Mouse (Mus musculus): ENCODE data around the gene Cryab.

Cryab gene

DNA sequence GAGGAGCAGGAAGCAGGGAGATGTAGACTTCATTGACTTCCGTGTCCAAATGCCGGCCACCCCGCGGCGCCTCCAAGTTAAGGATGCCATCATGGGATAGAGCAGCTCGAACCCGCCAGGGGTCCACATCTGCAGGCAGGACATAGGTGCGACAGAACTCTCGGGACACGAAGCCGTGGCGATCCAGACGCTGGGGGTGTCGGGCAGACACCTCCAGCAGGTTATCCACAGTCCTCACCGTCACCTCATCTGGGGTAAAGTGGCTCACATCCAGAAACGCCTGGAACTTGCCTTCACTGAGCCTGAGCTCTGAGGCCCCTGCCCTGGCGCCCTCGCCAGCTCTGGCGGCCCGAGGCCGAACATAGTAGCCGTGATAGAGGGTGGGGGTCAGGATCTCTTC, at the start of gene Cryab:
Gene Cryab, plus strand, starts transcription at position 3 of the 400 bp plus-strand sequence.
- no peak for DNase-seq (ENCODE audit: low spot score in 2 of 2)

GRCm38 (mm10) chr9:50704907-50705306, 46.2 kb upstream of the Cryab start:
- no peak for DNase-seq (ENCODE audit: low spot score in 2 of 2)

GRCm38 (mm10) chr9:50709108-50709507, 42.0 kb upstream of the Cryab start:
- DNase-seq (ENCODE audit: low spot score in 2 of 2): no peak

DNA sequence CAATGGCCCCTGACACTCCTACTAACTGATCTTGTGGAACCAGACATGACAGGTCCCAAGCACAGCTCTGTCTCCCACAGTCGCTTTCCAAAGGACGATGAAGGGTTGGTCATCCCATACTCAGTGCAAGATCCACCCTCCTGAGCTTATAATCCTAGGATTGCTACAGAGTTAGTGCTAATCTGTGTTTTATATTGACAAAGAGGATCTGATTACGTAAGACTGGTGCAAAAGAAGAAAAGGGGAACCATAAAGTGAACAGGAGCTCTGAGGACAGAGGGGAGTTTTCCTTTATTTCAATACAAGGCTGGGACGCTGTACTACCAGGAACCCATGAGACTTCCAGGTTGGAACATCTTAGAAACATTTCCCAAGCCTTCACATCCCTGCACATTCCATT, 39.8 kb upstream of the Cryab start:
- DNase-seq (ENCODE audit: low spot score in 2 of 2): no peak

DNA sequence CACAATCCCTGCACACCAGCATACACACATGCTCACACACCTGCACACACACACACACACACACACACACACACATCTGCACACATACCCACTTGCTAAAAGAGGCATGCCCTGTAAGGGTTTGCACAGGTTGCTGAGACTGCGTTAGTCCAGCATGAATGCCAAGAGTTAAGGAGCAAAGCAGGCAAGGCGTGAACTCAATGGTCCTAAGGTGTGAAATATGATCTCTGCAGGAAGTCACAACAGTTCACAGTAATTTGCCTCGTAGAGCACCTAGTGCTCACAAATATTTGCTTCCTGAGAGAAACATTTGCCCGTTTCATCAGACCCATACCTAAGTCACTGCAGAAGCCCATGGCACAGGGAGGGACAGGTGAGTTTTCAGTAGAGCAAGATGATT, 36.9 kb upstream of the Cryab start:
- no peak for DNase-seq (ENCODE audit: low spot score in 2 of 2)

- no peak for DNase-seq (ENCODE audit: low spot score in 2 of 2)
Measured at GRCm38 (mm10) chr9:50718878-50719277, 32.2 kb upstream of the Cryab start.

- no peak for DNase-seq (ENCODE audit: low spot score in 2 of 2)
Measured at GRCm38 (mm10) chr9:50721061-50721460, 30.1 kb upstream of the Cryab start.

DNA sequence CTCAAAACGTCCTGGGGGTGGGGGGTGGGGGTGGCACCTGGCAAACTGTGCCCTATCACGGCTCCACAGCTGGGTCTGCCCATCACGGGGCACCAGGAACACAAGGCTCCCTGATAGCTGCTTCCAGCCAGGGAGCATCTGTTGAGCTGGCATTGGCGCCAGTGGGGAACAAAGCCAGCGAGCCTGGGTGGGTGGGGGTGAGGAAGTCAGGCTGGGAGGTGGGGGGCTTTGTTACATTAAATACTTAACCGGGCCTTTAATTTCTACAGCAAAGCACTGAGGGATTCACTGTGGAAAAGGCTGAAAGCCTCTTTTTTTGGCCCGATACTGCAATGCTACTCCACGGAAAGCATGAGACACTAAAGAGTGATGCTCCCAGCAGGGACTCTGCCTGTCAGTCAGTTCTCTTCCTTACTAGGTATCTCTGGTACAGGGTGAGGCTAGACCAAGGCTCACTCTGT, 28.6 kb upstream of the Cryab start:
- DNase-seq (ENCODE audit: low spot score in 2 of 2): no peak

GRCm38 (mm10) chr9:50723406-50723805, 27.7 kb upstream of the Cryab start:
- peak; percentile 72 to 81 for DNase-seq (ENCODE audit: low spot score in 2 of 2)

DNA sequence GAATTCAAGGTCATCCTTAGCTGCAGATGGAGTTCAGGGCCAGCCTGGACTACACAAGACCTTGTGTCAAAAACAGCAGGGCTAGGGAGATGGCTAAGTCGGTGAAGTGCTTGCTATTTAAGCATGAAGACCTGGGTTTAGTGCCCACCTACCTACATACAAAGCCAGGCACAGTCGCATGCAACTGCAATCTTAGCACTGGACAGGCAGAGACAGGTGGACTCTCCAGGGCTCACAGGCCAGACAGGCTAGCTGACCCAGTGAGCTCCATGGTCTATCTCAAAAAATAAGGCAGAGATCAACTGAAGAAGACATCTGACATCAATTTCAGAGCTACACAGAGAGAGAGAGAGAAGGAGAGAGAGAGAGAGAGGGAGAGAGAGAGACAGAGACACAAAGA, 27.0 kb upstream of the Cryab start:
- DNase-seq (ENCODE audit: low spot score in 2 of 2): no peak

GRCm38 (mm10) chr9:50724661-50725330, 26.3 kb upstream of the Cryab start:
- no peak for DNase-seq (ENCODE audit: low spot score in 2 of 2)

DNA sequence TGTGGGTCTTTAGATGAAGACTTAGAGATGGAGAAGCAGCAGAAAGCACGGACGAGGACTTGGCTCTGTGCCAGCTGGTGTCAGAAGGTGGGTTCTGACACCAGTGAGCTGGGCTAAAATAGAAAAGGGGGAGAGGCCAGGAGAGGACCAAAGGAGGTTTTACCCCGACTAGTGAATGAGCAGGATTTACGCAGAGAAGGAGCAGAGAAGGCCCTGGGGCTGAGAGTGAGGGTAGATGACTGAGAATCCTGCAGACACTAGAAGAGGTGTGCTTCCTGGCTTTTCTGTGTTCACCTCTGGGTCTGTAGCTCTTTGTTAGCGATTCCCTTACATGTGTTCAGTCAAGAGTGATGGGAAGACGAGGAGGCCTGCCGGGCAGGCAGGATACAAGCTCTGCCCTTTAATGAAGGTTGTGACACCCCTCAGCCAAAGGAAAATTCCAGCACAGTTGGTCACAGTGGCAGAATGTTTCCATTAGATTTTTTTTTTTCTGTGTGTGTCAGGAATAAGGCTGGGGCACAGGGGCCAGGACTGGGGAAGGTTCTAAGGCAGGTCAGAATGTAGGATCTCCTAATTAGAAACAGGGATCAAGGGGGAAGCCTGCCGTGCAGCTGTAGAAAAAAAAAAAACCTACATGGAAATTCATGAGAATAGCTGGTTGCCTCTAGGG, 25.1 kb upstream of the Cryab start:
- no peak for DNase-seq (ENCODE audit: low spot score in 2 of 2)

DNA sequence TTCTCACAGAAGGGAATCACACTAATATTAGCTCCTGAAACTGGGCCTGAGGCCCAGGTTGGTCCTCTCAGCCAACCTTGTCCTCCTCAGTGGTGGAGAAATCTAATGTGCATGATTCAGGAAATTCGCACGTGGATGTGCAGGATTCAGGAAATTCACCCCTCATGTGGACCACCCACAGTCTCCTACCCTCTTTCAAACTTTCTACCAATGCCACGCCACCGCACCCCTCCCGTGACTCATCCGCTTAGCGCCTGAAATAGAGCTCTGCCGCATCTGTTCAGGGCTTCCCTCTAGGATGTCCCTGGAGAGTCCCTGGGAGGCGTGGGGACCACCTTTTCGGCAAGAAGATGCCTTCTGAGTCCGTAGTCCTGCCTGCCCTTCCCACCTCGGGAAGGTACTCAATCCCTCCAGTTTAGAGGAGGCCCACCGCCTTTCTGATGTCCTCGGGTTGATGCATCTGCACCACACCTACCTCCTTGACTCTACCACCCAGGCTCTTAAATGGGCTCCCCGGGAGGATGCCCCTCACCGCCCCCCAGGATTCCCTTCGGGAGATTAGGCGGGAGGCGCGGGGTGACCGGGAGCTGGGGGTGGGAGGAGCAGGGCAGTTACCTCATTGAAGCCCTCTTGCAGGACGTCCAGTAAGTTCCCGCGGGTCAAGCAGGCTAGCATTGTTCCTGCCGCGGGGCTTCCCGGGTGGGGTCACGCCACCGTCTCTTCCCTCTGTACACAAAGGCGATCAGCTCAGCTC, 23.8 kb upstream of the Cryab start:
- no peak for DNase-seq (ENCODE audit: low spot score in 2 of 2)

- DNase-seq (ENCODE audit: low spot score in 2 of 2): peak in 1 of 2 experiments; percentile 69
Measured at GRCm38 (mm10) chr9:50727925-50728651, 23.0 kb upstream of the Cryab start.

GRCm38 (mm10) chr9:50729600-50729999, 21.5 kb upstream of the Cryab start:
- no peak for DNase-seq (ENCODE audit: low spot score in 2 of 2)

- DNase-seq (ENCODE audit: low spot score in 2 of 2): no peak
Measured at GRCm38 (mm10) chr9:50732560-50732959, 18.6 kb upstream of the Cryab start.

DNA sequence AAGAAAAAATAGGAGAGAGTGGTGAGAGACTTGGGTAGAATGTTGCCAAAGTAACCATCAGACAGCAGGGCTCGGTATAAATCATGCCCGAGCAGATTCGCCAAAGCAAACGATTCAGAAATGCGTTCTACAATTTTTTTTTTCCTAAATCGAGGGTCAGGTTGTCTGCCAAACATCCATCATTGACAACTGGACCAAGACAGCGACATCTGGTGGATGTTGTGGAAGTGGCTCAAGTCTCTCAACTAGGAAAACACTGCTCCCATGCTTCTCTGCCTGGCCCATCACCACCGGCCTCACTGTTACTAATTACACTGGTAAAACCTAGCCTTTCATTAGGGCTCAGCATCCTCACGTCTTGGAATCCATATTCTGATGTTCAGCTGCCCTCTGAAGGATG, 16.1 kb upstream of the Cryab start:
- no peak for DNase-seq (ENCODE audit: low spot score in 2 of 2)

GRCm38 (mm10) chr9:50738914-50739870, 11.9 kb upstream of the Cryab start, which contains the start of gene Dixdc1:
Gene Dixdc1 (minus strand): TSS chr9:50739517.
- DNase-seq (ENCODE audit: low spot score in 2 of 2): peak; percentile 94 to 95

DNA sequence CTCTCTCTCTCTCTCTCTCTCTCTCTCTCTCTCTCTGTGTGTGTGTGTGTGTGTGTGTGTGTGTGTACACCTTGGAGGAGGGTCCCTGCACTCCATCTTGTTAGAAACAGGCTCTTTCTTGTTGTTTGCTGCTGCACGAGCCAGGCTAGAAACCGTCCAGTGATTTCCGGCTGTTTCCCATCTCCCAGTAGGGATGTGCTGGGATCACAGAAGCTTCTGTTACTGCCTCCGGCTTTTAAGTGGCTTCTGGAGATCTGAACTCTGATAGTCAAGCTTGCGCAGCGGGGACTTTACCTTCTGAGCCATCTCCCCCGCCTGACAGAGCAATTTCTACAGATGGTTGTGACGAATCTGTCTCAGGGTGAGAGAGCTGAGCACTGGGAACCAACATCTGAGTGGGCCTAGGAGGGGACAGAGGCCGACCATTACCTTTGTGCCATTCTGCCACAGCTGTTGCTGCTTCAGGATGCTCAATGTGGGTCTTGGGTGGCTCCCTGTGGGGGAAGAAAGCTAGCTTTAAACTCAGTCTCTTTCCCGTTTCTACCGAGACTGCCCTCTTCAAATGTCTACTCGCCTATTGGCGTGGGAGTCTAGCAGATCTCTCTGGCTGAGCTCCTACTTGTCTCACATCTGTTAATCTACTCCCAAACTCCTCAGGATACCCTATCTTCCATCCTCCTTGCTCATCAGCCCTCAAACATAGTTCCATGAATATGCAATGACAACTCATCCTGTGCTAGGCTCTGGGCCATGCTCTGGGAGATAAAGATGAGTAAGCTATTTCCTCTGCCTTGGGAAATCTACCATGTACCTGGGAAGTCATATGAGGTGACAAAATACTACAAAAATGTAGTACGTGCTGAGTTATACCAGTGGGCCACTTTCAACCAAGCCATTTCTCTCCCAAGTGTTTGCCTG, 10.0 kb upstream of the Cryab start:
- DNase-seq (ENCODE audit: low spot score in 2 of 2): no peak

- no peak for DNase-seq (ENCODE audit: low spot score in 2 of 2)
Measured at GRCm38 (mm10) chr9:50742261-50742660, 8.9 kb upstream of the Cryab start.

Data from urinary bladder, postnatal 4 days (tissue).